Mouse (Mus musculus) stomach, postnatal 0 days (tissue): Measurements from ENCODE around the gene Slc35g2. TPM values are rescaled to one million over a fixed set of nuclear protein-coding genes. Genes with fewer than 3 reads are reported as not detected.
A peak's percentile ranks its signal among the peaks of the same experiment; 100 is the strongest.

Experiments
- ATAC-seq: fragments of 200-750 bp; cut with Nextera tagmentation; 2 replicates; pipeline ENCODE4 v1.8.0; 2017; ENCODE audit not compliant: low FRiP score, low TSS enrichment
- DNase-seq: peaks from one replicate; pipeline ENCODE4 v3.0.0-alpha.2; 2016; ENCODE audit warnings: low spot score
- H3K27ac ChIP-seq: fragments of 300-500 bp; sonication (generic); replicated peaks from 2 replicates; pipeline ENCODE4 v1.5.1; 2014; ENCODE audit warnings: mild to moderate bottlenecking, control low read depth
- H3K27me3 ChIP-seq: fragments of 300-500 bp; sonication (generic); 2 replicates; pipeline ENCODE4 v1.6.1; 2014; ENCODE audit warnings: low read length; ENCODE audit not compliant: control insufficient read depth, insufficient read depth
- H3K36me3 ChIP-seq: fragments of 300-500 bp; sonication (generic); 2 replicates; pipeline ENCODE4 v1.6.1; 2014; ENCODE audit warnings: low read length, mixed read lengths; ENCODE audit not compliant: control insufficient read depth, insufficient read depth
- H3K4me1 ChIP-seq: fragments of 300-500 bp; sonication (generic); replicated peaks from 2 replicates; pipeline ENCODE4 v1.6.1; 2014; ENCODE audit warnings: antibody characterized with exemption; ENCODE audit not compliant: control insufficient read depth, insufficient read depth
- H3K4me2 ChIP-seq: fragments of 300-500 bp; sonication (generic); replicated peaks from 2 replicates; pipeline ENCODE4 v1.6.1; 2014; ENCODE audit warnings: low read depth, mild to moderate bottlenecking, control low read depth, moderate library complexity
- H3K4me3 ChIP-seq: fragments of 300-500 bp; sonication (generic); 2 replicates; pipeline ENCODE4 v1.5.1; 2014; ENCODE audit warnings: low read depth, low read length, control low read depth
- H3K9ac ChIP-seq: fragments of 300-500 bp; sonication (generic); 2 replicates; pipeline ENCODE4 v1.6.1; 2014; ENCODE audit warnings: mild to moderate bottlenecking, low read length, control low read depth, mixed read lengths
- H3K9me3 ChIP-seq: fragments of 300-500 bp; sonication (generic); 2 replicates; pipeline ENCODE4 v1.6.1; 2016; ENCODE audit warnings: low read length; ENCODE audit not compliant: control insufficient read depth
- CTCF ChIP-seq: IDR thresholded peaks from 2 replicates; pipeline ENCODE4 v1.5.1; 2016; ENCODE audit warnings: antibody characterized with exemption, low read depth, mild to moderate bottlenecking, moderate library complexity
- EP300 ChIP-seq: optimal IDR thresholded peaks from 2 replicates; pipeline ENCODE3; 2016; ENCODE audit warnings: antibody characterized with exemption
- WGBS: fragments of 180-500 bp; shearing (Covaris S2); extraction: QIAGEN DNeasy Blood & Tissue Kit; methylation state at CpG from one replicate; pipeline ENCODE4 v1.1.7; 2014; 5-methylcytosine and 5-hydroxymethylcytosine counted together
- polyA plus RNA-seq: library from polyadenylated mRNA; unstranded; fragments of >200 nt; fragmentation: Nextera tagmentation; extraction: Ambion mirVana; gene quantifications from 2 replicates; pipeline ENCODE4 v1.2.1, GENCODE M21; 2015

Gene Slc35g2
- polyA plus RNA-seq, 1 experiment from 2014 or later = 7.7 TPM

GRCm38 (mm10) chr9:100548313-100548712, 22.6 kb downstream of the Slc35g2 start:
- H3K4me2 ChIP-seq = no peak overlapping the region
- H3K4me3 ChIP-seq = no peak overlapping the region
- DNase-seq (peak; percentile 27), ATAC-seq (no peak)
- H3K36me3 ChIP-seq = peaks cover 4% of the 10 kb centered on the region; the same call in 1 of the 2 replicates
- peaks cover 6% of the 10 kb centered on the region; the same call in 1 of the 2 replicates for H3K9me3 ChIP-seq
- WGBS = 96% methylated on average over 2 of the region's 2 CpGs
- H3K9ac ChIP-seq = no peak overlapping the region
- TF ChIP-seq EP300 (no peak), CTCF (peak; percentile 69)
- H3K4me1 ChIP-seq = 0 out of 2 replicates have a peak, but pooled peaks cover 2% of the 10 kb centered on the region
- H3K27ac ChIP-seq = no peak overlapping the region
- H3K27me3 ChIP-seq = no peaks in the 10 kb centered on the region

- TF ChIP-seq CTCF (no peak), EP300 (no peak)
- Histone ChIP-seq H3K4me3 (peak overlapping the region; percentile 98), H3K4me1 (0 out of 2 replicates have a peak, but pooled peaks cover 2% of the 10 kb centered on the region), H3K27me3 (no peaks in the 10 kb centered on the region), H3K4me2 (peak overlapping the region; percentile 58), H3K9ac (peak overlapping the region; percentile 90), H3K27ac (peak overlapping the region; percentile 92), H3K36me3 (no peaks in the 10 kb centered on the region; the same call in 1 of the 2 replicates), H3K9me3 (peaks cover 6% of the 10 kb centered on the region; the same call in 1 of the 2 replicates)
- DNase-seq = peak; percentile 48
- 6% methylated on average over 9 of the region's 9 CpGs for WGBS
- peak; percentile 46 for ATAC-seq
Observed at GRCm38 (mm10) chr9:100546594-100546910, 24.3 kb downstream of the Slc35g2 start.

GRCm38 (mm10) chr9:100545715-100546593, 24.9 kb downstream of the Slc35g2 start, which contains the start of gene Nck1:
Gene Nck1 (minus strand): TSS chr9:100546134.
- TF ChIP-seq CTCF (peak; percentile 79), EP300 (peak; percentile 6)
- Histone ChIP-seq H3K9me3 (peaks cover 6% of the 10 kb centered on the region; the same call in 1 of the 2 replicates), H3K4me1 (0 out of 2 replicates have a peak, but pooled peaks cover 2% of the 10 kb centered on the region), H3K4me3 (peak within 1 kb of the TSS; percentile 98), H3K4me2 (peak within 1 kb of the TSS; percentile 58), H3K27ac (peak within 1 kb of the TSS; percentile 92), H3K9ac (peak within 1 kb of the TSS; percentile 90), H3K36me3 (no peaks in the 10 kb centered on the region; the same call in 1 of the 2 replicates), H3K27me3 (no peaks in the 10 kb centered on the region)
- under 1% methylated on average over 76 of the region's 93 CpGs for WGBS
- ATAC-seq (peak; percentile 100), DNase-seq (peak; percentile 98)

- Histone ChIP-seq H3K4me3 (peak overlapping the region; percentile 98), H3K4me1 (0 out of 2 replicates have a peak, but pooled peaks cover 2% of the 10 kb centered on the region), H3K4me2 (peak overlapping the region; percentile 54), H3K36me3 (no peaks in the 10 kb centered on the region; the same call in 1 of the 2 replicates), H3K27me3 (no peaks in the 10 kb centered on the region), H3K27ac (peak overlapping the region; percentile 92), H3K9ac (peak overlapping the region; percentile 90), H3K9me3 (peaks cover 6% of the 10 kb centered on the region; the same call in 1 of the 2 replicates)
- ATAC-seq (no peak), DNase-seq (no peak)
- no peak for TF ChIP-seq EP300
- TF ChIP-seq CTCF = no peak
- WGBS = under 1% methylated on average over 32 of the region's 38 CpGs
Observed at GRCm38 (mm10) chr9:100544948-100545714, 25.8 kb downstream of the Slc35g2 start.

- no peak overlapping the region for H3K4me3 ChIP-seq
- DNase-seq = no peak
- no peak for TF ChIP-seq CTCF
- ATAC-seq = no peak
- 79% methylated on average over 2 of the region's 2 CpGs for WGBS
- H3K4me1 ChIP-seq = no peaks in the 10 kb centered on the region
- H3K4me2 ChIP-seq = no peak overlapping the region
- no peaks in the 10 kb centered on the region for H3K9me3 ChIP-seq
- no peak overlapping the region for H3K9ac ChIP-seq
- H3K27me3 ChIP-seq = no peaks in the 10 kb centered on the region
- H3K27ac ChIP-seq = no peak overlapping the region
- no peaks in the 10 kb centered on the region for H3K36me3 ChIP-seq
Observed at GRCm38 (mm10) chr9:100535618-100536262, 35.1 kb downstream of the Slc35g2 start.
